Mouse (Mus musculus) testis, adult 10 weeks (tissue): ENCODE measurements around the gene Daam1. TPM values are rescaled to one million over a fixed set of nuclear protein-coding genes. Genes with fewer than 3 reads are reported as not detected.

Experiments
- polyA plus RNA-seq: library from polyadenylated mRNA; stranded (reverse); fragments of 350-450 nt; fragmentation: Illumina TruSeq; extraction: RNeasy Lipid Tissue Mini Kit (QIAGEN cat#74804); gene quantifications from one replicate; pipeline ENCODE4 v1.2.3, GENCODE M21; 2014; ENCODE audit warnings: low read depth, low replicate concordance

Daam1 gene
- 25.6 TPM for polyA plus RNA-seq

GRCm38 (mm10) chr12:71830607-71831257 is at the start of gene Daam1:
Gene Daam1 (plus strand): TSS chr12:71831078.

Other genes with a start within 250 kb of the Daam1 start
- gene Gpr135, start 240.0 kb downstream of the Daam1 start, polyA plus RNA-seq = 0.92 TPM